Mouse (Mus musculus) heart, postnatal 0 days (tissue): ENCODE data around the gene Nrxn1. TPM values are rescaled to one million over a fixed set of nuclear protein-coding genes. Genes with fewer than 3 reads are reported as not detected.
A peak's percentile ranks its signal among the peaks of the same experiment; 100 is the strongest.

Source experiments
- ATAC-seq: fragments of 200-750 bp; cut with Nextera tagmentation; 2 replicates; pipeline ENCODE4 v1.8.0; 2017; ENCODE audit warnings: low read depth, moderate number of reproducible peaks, moderate library complexity; ENCODE audit not compliant: insufficient read depth
- DNase-seq: peaks from one replicate; pipeline ENCODE4 v3.0.0-alpha.2; 2016; ENCODE audit warnings: low spot score
- H3K27ac ChIP-seq: fragments of 300-500 bp; sonication (generic); 2 replicates; pipeline ENCODE4 v1.5.1; 2014; ENCODE audit warnings: low read depth, mild to moderate bottlenecking
- H3K27me3 ChIP-seq: fragments of 300-500 bp; sonication (generic); 2 replicates; pipeline ENCODE4 v1.6.1; 2014; ENCODE audit warnings: low read length, mixed read lengths; ENCODE audit not compliant: control insufficient read depth, insufficient read depth
- H3K36me3 ChIP-seq: fragments of 300-500 bp; sonication (generic); replicated peaks from 2 replicates; pipeline ENCODE4 v1.6.1; 2014; ENCODE audit warnings: low read length, mixed read lengths; ENCODE audit not compliant: control insufficient read depth, insufficient read depth
- H3K4me1 ChIP-seq: fragments of 300-500 bp; sonication (generic); 2 replicates; pipeline ENCODE4 v1.6.1; 2014; ENCODE audit warnings: antibody characterized with exemption; ENCODE audit not compliant: control insufficient read depth, insufficient read depth
- H3K4me2 ChIP-seq: fragments of 300-500 bp; sonication (generic); 2 replicates; pipeline ENCODE4 v1.6.1; 2014; ENCODE audit warnings: low read depth, mild to moderate bottlenecking, low read length, moderate library complexity
- H3K4me3 ChIP-seq: fragments of 300-500 bp; sonication (generic); 2 replicates; pipeline ENCODE4 v1.5.1; 2014; ENCODE audit warnings: low read depth, low read length
- H3K9ac ChIP-seq: fragments of 300-500 bp; sonication (generic); replicated peaks from 2 replicates; pipeline ENCODE4 v1.6.1; 2014; ENCODE audit warnings: low read depth, low read length, mixed read lengths
- H3K9me3 ChIP-seq: fragments of 300-500 bp; sonication (generic); replicated peaks from 2 replicates; pipeline ENCODE4 v1.6.1; 2016; ENCODE audit warnings: low read length; ENCODE audit not compliant: control insufficient read depth
- CTCF ChIP-seq: IDR thresholded peaks from 2 replicates; pipeline ENCODE4 v1.5.1; 2016; ENCODE audit warnings: antibody characterized with exemption, control low read depth, low read depth
- EP300 ChIP-seq: IDR thresholded peaks from 2 replicates; pipeline ENCODE4 v1.6.1; 2016; ENCODE audit warnings: antibody characterized with exemption, low read depth
- WGBS: fragments of 180-500 bp; shearing (Covaris S2); extraction: QIAGEN DNeasy Blood & Tissue Kit; methylation state at CpG from one replicate; pipeline ENCODE4 v1.1.7; 2014; 5-methylcytosine and 5-hydroxymethylcytosine counted together
- polyA plus RNA-seq: library from polyadenylated mRNA; unstranded; fragments of >200 nt; fragmentation: Nextera tagmentation; extraction: Ambion mirVana; gene quantifications from 2 replicates; pipeline ENCODE4 v1.2.1, GENCODE M21; 2015
- total RNA-seq: library from RNA; depleted of rRNA; stranded (reverse); fragments of >200 nt; gene quantifications from 2 replicates; pipeline ENCODE4 v1.2.3, GENCODE M21; 2014; ENCODE audit warnings: low replicate concordance; rRNA removed

Gene Nrxn1
- 0.54 and 4.1 TPM in 2 replicates for total RNA-seq
- polyA plus RNA-seq, result 0.62 and 1.1 TPM in 2 replicates

DNA sequence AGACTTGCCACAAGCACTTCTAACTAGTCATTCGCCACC lies at the start of gene Nrxn1:
TSS of gene Nrxn1 (minus strand) at position 30 of the 39 bp plus-strand sequence.
- ATAC-seq, result no peak
- no peaks in the 10 kb centered on the region for H3K36me3 ChIP-seq

DNA sequence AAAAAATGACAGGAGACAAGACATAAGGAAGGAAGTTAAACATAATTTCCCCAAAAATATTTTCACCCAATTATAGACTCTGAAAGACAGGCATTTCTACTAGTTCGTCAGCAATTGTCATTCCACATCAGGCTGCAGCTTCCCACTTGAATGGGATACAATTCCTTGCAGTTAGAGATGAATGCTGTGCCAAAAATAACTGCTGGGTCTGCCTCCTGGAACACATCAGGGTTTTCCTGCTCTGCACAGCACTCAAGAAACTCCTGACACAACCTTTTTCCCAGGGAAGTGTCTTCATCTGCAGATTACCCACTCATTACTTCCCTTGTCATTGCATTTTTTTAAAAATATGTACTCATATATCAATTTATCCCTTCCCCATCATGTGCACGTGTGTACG lies 44.0 kb upstream of the Nrxn1 start:
- Histone ChIP-seq H3K4me2 (no peak overlapping the region), H3K9me3 (no peaks in the 10 kb centered on the region), H3K4me3 (no peak overlapping the region), H3K27me3 (no peaks in the 10 kb centered on the region), H3K27ac (no peak overlapping the region), H3K36me3 (no peaks in the 10 kb centered on the region), H3K4me1 (no peaks in the 10 kb centered on the region), H3K9ac (no peak overlapping the region)
- DNase-seq (peak; percentile 30), ATAC-seq (no peak)
- no peak for TF ChIP-seq CTCF
- TF ChIP-seq EP300, result no peak
- WGBS, result 36% methylated on average over 3 of the region's 3 CpGs

More for the DNA sequence above, at the start of gene Nrxn1:
- Histone ChIP-seq H3K4me1 (no peaks in the 10 kb centered on the region), H3K9me3 (no peaks in the 10 kb centered on the region), H3K4me2 (no peak within 1 kb of the TSS), H3K4me3 (no peak within 1 kb of the TSS), H3K27ac (no peak within 1 kb of the TSS), H3K9ac (no peak within 1 kb of the TSS), H3K27me3 (no peaks in the 10 kb centered on the region)
- WGBS, result 0% methylated on average over 1 of the region's 1 CpGs
- no peak for DNase-seq
- no peak for TF ChIP-seq EP300
- no peak for TF ChIP-seq CTCF

DNA sequence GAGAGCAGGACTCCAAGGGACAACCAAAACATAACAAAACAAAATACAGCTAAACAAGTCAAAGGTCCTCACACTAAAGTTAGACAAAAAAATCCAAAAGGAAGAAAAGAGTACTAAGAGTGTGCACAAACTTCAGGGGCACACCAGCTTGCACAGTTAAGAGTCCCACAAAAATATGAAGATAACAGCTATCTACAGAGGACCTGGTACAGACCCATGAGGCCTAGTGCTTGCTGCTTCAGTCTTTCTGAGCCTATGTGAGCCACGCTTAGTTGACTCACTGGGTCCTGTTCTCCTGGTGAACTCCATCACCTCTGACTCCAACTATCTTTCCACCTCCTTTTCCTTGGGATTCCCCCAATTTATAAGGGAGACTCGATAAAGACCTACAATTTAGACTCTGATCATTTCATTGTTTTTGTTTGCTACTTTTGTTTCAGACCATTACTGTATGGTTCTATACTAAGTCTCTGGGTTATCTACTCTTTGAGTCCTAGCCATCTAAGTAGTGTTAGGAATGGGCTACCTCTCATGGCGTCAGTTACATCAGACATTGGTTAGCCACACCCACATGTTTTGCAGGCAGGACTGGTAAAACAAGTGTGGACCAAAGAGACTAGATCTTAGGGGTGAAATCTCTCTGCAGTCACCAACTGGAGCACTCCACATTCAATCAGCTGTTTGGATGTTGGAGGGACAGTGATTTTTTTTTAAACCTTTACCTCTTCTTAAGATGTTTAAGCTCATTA lies 20.2 kb upstream of the Nrxn1 start:
- Histone ChIP-seq H3K27me3 (no peaks in the 10 kb centered on the region), H3K9me3 (no peaks in the 10 kb centered on the region), H3K36me3 (no peaks in the 10 kb centered on the region), H3K9ac (no peak overlapping the region), H3K4me1 (no peaks in the 10 kb centered on the region), H3K4me2 (no peak overlapping the region), H3K27ac (no peak overlapping the region), H3K4me3 (no peak overlapping the region)
- DNase-seq, result no peak
- ATAC-seq, result no peak
- 62% methylated on average over 3 of the region's 3 CpGs for WGBS
- TF ChIP-seq EP300, result no peak
- no peak for TF ChIP-seq CTCF

DNA sequence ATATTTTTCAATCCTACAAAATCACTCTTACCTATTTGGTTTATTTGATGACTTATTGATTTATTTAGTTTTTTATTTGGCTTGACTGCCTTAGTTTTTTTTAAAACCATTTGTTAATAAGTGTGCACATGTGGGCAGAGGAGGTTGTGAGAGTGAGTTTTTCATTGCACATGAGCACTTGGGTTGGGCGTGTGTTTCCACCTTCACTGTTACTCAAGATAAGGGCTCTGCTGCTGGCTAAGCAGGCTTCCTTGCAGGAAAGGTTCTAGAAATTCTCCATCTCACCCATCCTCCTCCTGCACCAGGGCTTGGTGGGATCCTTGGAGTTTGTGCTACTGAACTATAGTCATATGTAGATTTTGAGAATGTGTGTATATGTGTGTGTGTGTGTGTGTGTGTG lies 19.2 kb upstream of the Nrxn1 start:
- no peaks in the 10 kb centered on the region for H3K36me3 ChIP-seq
- WGBS, result 68% methylated on average over 1 of the region's 1 CpGs
- no peak overlapping the region for H3K4me2 ChIP-seq
- DNase-seq (no peak), ATAC-seq (no peak)
- H3K4me1 ChIP-seq, result no peaks in the 10 kb centered on the region
- H3K4me3 ChIP-seq, result no peak overlapping the region
- no peak for TF ChIP-seq CTCF
- no peak for TF ChIP-seq EP300
- H3K27ac ChIP-seq, result no peak overlapping the region
- H3K9ac ChIP-seq, result no peak overlapping the region
- H3K27me3 ChIP-seq, result no peaks in the 10 kb centered on the region
- H3K9me3 ChIP-seq, result no peaks in the 10 kb centered on the region

DNA sequence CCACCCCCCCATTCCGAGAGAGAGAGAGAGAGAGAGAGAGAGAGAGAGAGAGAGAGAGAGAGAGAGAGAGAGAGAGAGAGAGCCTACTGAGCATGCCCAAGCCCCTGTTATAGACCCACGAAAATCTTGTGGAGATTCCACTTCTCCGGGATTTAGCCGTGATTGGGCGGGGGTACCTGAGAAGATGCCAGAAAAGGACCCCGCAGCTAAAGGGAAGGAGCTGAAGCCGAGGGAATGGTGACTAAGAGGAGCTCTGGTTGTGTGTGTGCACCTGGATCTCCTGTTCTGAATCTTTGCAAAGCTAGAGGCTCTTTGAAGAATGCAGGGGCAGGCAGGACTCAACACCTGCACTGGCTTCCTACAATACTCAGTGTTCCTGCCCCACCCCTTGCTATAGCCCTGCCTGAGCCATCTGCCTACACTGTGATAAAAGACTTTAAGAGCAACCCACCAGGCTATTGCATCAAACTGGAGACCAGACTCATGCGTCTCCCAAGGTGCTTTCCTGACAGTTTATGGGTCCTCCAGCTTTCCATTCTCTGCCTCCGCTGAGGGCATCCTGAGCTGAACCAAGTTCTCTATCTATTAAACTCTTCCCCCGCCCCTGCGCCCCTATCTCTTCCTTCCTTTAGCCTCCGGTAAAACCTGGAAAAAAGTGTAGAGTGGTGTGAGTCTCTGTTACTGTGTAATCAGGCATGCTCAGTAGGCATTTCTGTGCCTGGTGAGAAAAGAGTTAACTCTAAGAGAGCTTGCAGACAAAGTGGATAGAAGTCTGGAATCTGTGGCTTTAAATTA lies 407 bp upstream of the Nrxn1 start:
- ATAC-seq (no peak), DNase-seq (no peak)
- no peaks in the 10 kb centered on the region for H3K36me3 ChIP-seq
- 29% methylated on average over 12 of the region's 12 CpGs for WGBS
- H3K27ac ChIP-seq, result no peak overlapping the region
- H3K4me1 ChIP-seq, result no peaks in the 10 kb centered on the region
- no peak overlapping the region for H3K4me3 ChIP-seq
- no peak overlapping the region for H3K4me2 ChIP-seq
- H3K27me3 ChIP-seq, result no peaks in the 10 kb centered on the region
- H3K9ac ChIP-seq, result no peak overlapping the region
- TF ChIP-seq EP300, result no peak
- TF ChIP-seq CTCF, result no peak
- H3K9me3 ChIP-seq, result no peaks in the 10 kb centered on the region
